Mouse (Mus musculus): ENCODE measurements around the gene Ank3.

DNA sequence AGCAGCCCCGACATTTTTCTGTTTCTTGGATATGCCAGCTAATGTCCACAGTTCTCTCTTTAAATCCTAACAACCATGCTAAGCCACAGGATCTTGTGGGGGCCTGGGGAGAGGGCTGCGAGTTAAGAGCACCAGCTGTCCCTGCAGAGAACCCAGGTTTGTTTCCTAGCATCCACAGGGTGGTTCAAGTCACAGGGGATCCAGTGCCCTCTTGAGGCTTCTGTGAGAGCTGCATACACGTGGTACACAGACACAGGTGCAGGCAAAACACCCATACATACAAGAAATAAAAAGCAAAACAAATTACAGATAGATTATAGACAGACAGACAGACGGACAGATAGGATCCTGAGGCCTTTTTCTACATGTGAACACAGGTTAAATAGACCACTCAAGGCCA lies 242.0 kb downstream of the Ank3 start:
- no peak for TF ChIP-seq CTCF (IDR thresholded peaks at IDR 0.05; ENCODE audit: extremely low read depth, insufficient read depth, insufficient read length, insufficient replicate concordance)
- no peak for TF ChIP-seq POLR2A (IDR thresholded peaks at IDR 0.05; ENCODE audit: low read depth, low read length)

Measured in spleen, adult 2 months (tissue).